Mouse (Mus musculus) forebrain, postnatal 0 days (tissue): Measurements from ENCODE around the gene Clint1. TPM values are rescaled to one million over a fixed set of nuclear protein-coding genes. Genes with fewer than 3 reads are reported as not detected.
A peak's percentile ranks its signal among the peaks of the same experiment; 100 is the strongest.

Experiments used
- ATAC-seq: fragments of 200-750 bp; cut with Nextera tagmentation; 2 replicates; pipeline ENCODE4 v1.8.0; 2017; ENCODE audit warnings: mild to moderate bottlenecking, moderate library complexity
- DNase-seq: peaks from one replicate; pipeline ENCODE4 v3.0.0-alpha.2; 2015
- H3K27ac ChIP-seq: fragments of 300-500 bp; sonication (generic); 2 replicates; pipeline ENCODE4 v1.5.1; 2014; ENCODE audit warnings: low read depth, mild to moderate bottlenecking, antibody characterized with exemption, low read length, moderate library complexity, mixed read lengths
- H3K27me3 ChIP-seq: fragments of 300-500 bp; sonication (generic); 2 replicates; pipeline ENCODE4 v1.6.1; 2014; ENCODE audit warnings: mild to moderate bottlenecking, low read length, mixed read lengths; ENCODE audit not compliant: insufficient read depth
- H3K36me3 ChIP-seq: fragments of 300-500 bp; sonication (generic); 2 replicates; pipeline ENCODE4 v1.6.1; 2014; ENCODE audit warnings: mild to moderate bottlenecking, moderate library complexity; ENCODE audit not compliant: insufficient read depth
- H3K4me1 ChIP-seq: fragments of 300-500 bp; sonication (generic); 2 replicates; pipeline ENCODE4 v1.6.1; 2014; ENCODE audit warnings: antibody characterized with exemption; ENCODE audit not compliant: insufficient read depth
- H3K4me2 ChIP-seq: fragments of 300-500 bp; sonication (generic); 2 replicates; pipeline ENCODE4 v1.6.1; 2014; ENCODE audit warnings: low read depth, mild to moderate bottlenecking, moderate library complexity
- H3K4me3 ChIP-seq: fragments of 300-500 bp; sonication (generic); 2 replicates; pipeline ENCODE4 v1.5.1; 2014; ENCODE audit warnings: low read depth, low read length, mixed read lengths
- H3K9ac ChIP-seq: fragments of 300-500 bp; sonication (generic); 2 replicates; pipeline ENCODE4 v1.6.1; 2014; ENCODE audit warnings: mild to moderate bottlenecking
- H3K9me3 ChIP-seq: fragments of 300-500 bp; sonication (generic); 2 replicates; pipeline ENCODE4 v1.6.1; 2016; ENCODE audit warnings: low read length
- CTCF ChIP-seq: sonication (generic); IDR thresholded peaks from 2 replicates; pipeline ENCODE4 v1.5.1; 2016; ENCODE audit warnings: antibody characterized with exemption, control low read depth, low read depth
- whole genome bisulfite sequencing: fragments of 180-500 bp; shearing (Covaris S2); extraction: QIAGEN DNeasy Blood & Tissue Kit; methylation state at CpG from one replicate; pipeline ENCODE4 v1.1.7; 2014; 5-methylcytosine and 5-hydroxymethylcytosine counted together
- polyA plus RNA-seq: library from polyadenylated mRNA; unstranded; fragments of >200 nt; fragmentation: Nextera tagmentation; extraction: Ambion mirVana; gene quantifications from 2 replicates; pipeline ENCODE4 v1.2.1, GENCODE M21; 2015
- total RNA-seq: library from RNA; depleted of rRNA; stranded (reverse); fragments of >200 nt; gene quantifications from 2 replicates; pipeline ENCODE4 v1.2.3, GENCODE M21; 2014

Clint1 gene
- total and polyA plus RNA-seq, 2 experiments from 2014 or later, result 28.8 to 32.8 TPM

DNA sequence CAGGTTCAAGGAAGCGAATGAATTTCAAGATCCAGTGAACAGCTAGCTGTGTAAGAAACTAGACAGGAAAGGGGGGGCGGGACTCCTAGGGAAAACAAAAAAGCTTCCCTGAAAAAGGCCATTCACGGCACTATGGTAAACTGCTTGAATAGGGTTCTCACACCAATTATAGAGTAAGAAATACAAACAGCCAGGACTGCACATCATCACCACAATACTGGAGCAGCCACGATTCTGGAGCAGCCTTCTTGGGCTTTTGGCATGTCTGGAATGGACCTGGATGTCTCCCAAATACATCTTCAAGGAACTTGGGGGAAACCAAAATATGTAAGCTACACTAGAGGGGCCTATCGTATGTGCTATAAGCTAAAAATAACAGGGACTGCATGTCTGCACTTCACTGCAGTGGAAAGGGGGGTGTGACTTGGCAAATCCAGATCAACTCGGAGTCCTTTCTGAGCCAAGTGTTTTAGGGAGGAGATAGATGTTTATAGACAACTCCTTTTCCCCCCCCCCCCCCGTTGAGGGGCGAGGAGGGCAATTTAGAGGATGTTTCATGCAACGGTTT, 21.0 kb upstream of the Clint1 start:
- no peak overlapping the region for H3K4me2 ChIP-seq
- 29% methylated on average over 9 of the region's 9 CpGs for WGBS
- no peak overlapping the region for H3K4me3 ChIP-seq
- DNase-seq (peak; percentile 32), ATAC-seq (peak; percentile 43; the same call in 1 of the 2 replicates)
- no peaks in the 10 kb centered on the region for H3K36me3 ChIP-seq
- no peak for TF ChIP-seq CTCF
- H3K9ac ChIP-seq, result no peak overlapping the region
- H3K9me3 ChIP-seq, result no peaks in the 10 kb centered on the region
- no peaks in the 10 kb centered on the region for H3K27me3 ChIP-seq
- no peaks in the 10 kb centered on the region for H3K4me1 ChIP-seq
- no peak overlapping the region for H3K27ac ChIP-seq

DNA sequence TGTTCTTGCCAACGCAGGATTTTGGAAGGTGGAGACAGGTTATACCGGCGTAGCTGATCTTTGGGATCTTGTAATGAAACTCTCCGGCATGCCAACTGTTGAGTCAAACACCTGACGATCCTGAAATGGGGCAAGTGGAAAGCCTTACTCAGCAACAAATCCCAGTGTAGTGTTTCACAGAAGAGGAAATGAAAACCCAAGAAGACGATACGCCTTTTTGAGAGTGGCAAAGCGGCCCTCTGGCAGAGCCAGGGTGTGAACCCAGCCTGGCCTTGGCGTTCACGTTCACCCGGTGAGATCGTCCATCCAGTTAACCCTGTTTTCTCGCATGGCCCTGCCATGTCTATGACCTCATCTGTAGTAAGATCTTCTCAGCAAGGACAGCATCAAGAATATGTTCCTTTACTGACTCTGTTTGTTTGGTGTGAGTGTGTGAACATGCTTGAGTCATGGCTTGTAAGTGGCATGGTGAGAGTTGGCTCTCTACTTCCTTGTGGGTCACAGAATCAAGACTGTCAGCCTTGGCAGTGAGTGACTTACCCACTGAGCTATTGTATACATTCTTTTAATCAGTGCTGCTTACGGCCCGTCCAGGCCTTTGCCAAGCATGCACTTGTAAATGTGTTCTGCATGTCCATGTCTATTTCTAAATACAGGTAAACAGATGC, 20.2 kb upstream of the Clint1 start:
- no peaks in the 10 kb centered on the region for H3K4me1 ChIP-seq
- WGBS, result 85% methylated on average over 15 of the region's 15 CpGs
- H3K4me2 ChIP-seq, result no peak overlapping the region
- no peak overlapping the region for H3K9ac ChIP-seq
- no peaks in the 10 kb centered on the region for H3K36me3 ChIP-seq
- no peak overlapping the region for H3K4me3 ChIP-seq
- TF ChIP-seq CTCF, result no peak
- DNase-seq, result no peak
- H3K27me3 ChIP-seq, result no peaks in the 10 kb centered on the region
- no peaks in the 10 kb centered on the region for H3K9me3 ChIP-seq
- no peak overlapping the region for H3K27ac ChIP-seq
- no peak for ATAC-seq

- Histone ChIP-seq H3K27ac (no peak overlapping the region), H3K9me3 (no peaks in the 10 kb centered on the region), H3K4me2 (no peak overlapping the region), H3K27me3 (no peaks in the 10 kb centered on the region), H3K9ac (no peak overlapping the region), H3K36me3 (no peaks in the 10 kb centered on the region), H3K4me3 (no peak overlapping the region), H3K4me1 (no peaks in the 10 kb centered on the region)
- TF ChIP-seq CTCF, result no peak
- ATAC-seq, result peak; percentile 62; the same call in 1 of the 2 replicates
- DNase-seq, result no peak
- WGBS, result 9% methylated on average over 4 of the region's 4 CpGs
Measured at GRCm38 (mm10) chr11:45835625-45836255, 16.1 kb upstream of the Clint1 start.

DNA sequence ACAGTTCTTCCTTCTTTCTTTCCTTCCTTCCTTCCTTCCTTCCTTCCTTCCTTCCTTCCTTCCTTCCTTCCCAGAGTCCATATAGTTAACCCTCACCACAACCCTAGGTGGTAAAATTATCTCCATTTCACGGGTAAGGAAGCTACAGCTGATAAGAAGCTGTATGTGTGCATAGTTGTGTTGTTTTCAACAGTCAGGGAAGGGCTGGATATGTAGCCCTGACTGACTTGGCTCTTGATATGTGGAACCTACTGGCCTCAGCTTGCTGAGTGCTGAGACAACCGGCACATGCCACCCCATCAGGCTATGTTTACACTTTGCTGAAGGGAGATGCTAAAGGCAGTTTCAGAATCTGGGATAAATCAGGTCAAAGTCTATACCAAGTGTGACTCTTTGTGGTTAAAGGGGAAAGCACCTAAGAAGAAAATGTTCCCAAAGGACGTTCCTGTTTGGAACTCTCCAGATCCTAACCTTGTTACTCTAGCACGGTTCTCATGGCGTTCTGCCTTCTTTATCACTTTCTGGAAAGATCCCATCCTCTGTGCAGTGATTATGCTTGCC, 14.5 kb upstream of the Clint1 start:
- DNase-seq, result no peak
- WGBS, result 87% methylated on average over 5 of the region's 5 CpGs
- H3K4me3 ChIP-seq, result no peak overlapping the region
- no peak overlapping the region for H3K9ac ChIP-seq
- H3K36me3 ChIP-seq, result no peaks in the 10 kb centered on the region
- H3K4me1 ChIP-seq, result no peaks in the 10 kb centered on the region
- no peak overlapping the region for H3K27ac ChIP-seq
- H3K9me3 ChIP-seq, result no peaks in the 10 kb centered on the region
- no peak overlapping the region for H3K4me2 ChIP-seq
- no peaks in the 10 kb centered on the region for H3K27me3 ChIP-seq
- no peak for TF ChIP-seq CTCF
- ATAC-seq, result no peak

DNA sequence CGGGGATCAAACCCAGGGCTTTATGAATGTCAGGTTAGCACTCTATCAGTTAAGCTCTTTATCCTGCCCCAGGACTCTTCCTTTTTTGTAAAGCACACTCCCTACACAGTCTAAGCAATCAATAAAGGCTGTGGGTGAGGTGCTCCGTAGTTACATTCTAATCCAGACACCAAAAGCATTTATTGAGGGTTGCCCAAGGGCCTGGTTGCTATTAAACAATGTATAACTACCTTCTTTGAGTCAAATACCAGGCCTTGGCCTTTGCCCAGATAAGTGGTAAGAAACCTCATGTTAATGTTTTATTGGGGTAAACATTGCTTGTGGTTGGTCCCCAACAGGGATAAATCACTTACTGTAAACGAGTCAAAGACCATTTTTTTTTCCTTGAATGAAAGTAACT, 13.4 kb upstream of the Clint1 start:
- H3K4me2 ChIP-seq, result no peak overlapping the region
- 79% methylated on average over 3 of the region's 3 CpGs for WGBS
- no peak for DNase-seq

GRCm38 (mm10) chr11:45840332-45840731, 11.5 kb upstream of the Clint1 start:
- Histone ChIP-seq H3K4me2 (no peak overlapping the region), H3K4me3 (no peak overlapping the region), H3K9ac (no peak overlapping the region), H3K36me3 (no peaks in the 10 kb centered on the region), H3K27me3 (no peaks in the 10 kb centered on the region), H3K9me3 (no peaks in the 10 kb centered on the region), H3K27ac (no peak overlapping the region), H3K4me1 (no peaks in the 10 kb centered on the region)
- no peak for TF ChIP-seq CTCF
- ATAC-seq (no peak), DNase-seq (no peak)
- WGBS, result 82% methylated on average over 3 of the region's 3 CpGs

More for the DNA sequence above, 13.4 kb upstream of the Clint1 start:
- H3K4me1 ChIP-seq, result no peaks in the 10 kb centered on the region
- ATAC-seq, result no peak
- no peak for TF ChIP-seq CTCF
- no peaks in the 10 kb centered on the region for H3K27me3 ChIP-seq
- no peak overlapping the region for H3K27ac ChIP-seq
- no peaks in the 10 kb centered on the region for H3K9me3 ChIP-seq
- H3K9ac ChIP-seq, result no peak overlapping the region
- H3K4me3 ChIP-seq, result no peak overlapping the region
- no peaks in the 10 kb centered on the region for H3K36me3 ChIP-seq

GRCm38 (mm10) chr11:45846008-45846407, 5.8 kb upstream of the Clint1 start:
- Histone ChIP-seq H3K9ac (no peak overlapping the region), H3K4me3 (no peak overlapping the region), H3K36me3 (no peaks in the 10 kb centered on the region), H3K4me1 (no peaks in the 10 kb centered on the region), H3K27me3 (no peaks in the 10 kb centered on the region), H3K4me2 (no peak overlapping the region), H3K9me3 (no peaks in the 10 kb centered on the region), H3K27ac (no peak overlapping the region)
- ATAC-seq, result no peak
- no peak for DNase-seq
- TF ChIP-seq CTCF, result no peak
- 29% methylated on average over 3 of the region's 3 CpGs for WGBS
